Mouse (Mus musculus): ENCODE data around the gene Sprr2e.

Gene Sprr2e

GRCm38 (mm10) chr3:92351843-92352242 is at the start of gene Sprr2e:
Gene Sprr2e, plus strand, starts transcription at chr3:92352143.
- DNase-seq (ENCODE audit: low read depth, low spot score), result no peak

GRCm38 (mm10) chr3:92307406-92307805 is 44.5 kb upstream of the Sprr2e start:
- no peak for DNase-seq (ENCODE audit: low read depth, low spot score)

- DNase-seq (ENCODE audit: low read depth, low spot score), result peak; percentile 3
These were observed 35.6 kb upstream of the Sprr2e start, which contains the start of gene Sprr2b for GRCm38 (mm10) chr3:92316320-92316719. Gene Sprr2b, plus strand, starts transcription at chr3:92316620.

- no peak for DNase-seq (ENCODE audit: low read depth, low spot score)
These were observed 34.6 kb upstream of the Sprr2e start for GRCm38 (mm10) chr3:92317384-92317783.

- no peak for DNase-seq (ENCODE audit: low read depth, low spot score)
These were observed 15.7 kb upstream of the Sprr2e start for GRCm38 (mm10) chr3:92336278-92336677.

GRCm38 (mm10) chr3:92338840-92339239 is 13.1 kb upstream of the Sprr2e start, which contains the start of gene Sprr2d:
Gene Sprr2d, plus strand, starts transcription at chr3:92339140.
- DNase-seq (ENCODE audit: low read depth, low spot score), result no peak

GRCm38 (mm10) chr3:92361619-92362018 is 9.7 kb downstream of the Sprr2e start:
- DNase-seq (ENCODE audit: low read depth, low spot score), result no peak

GRCm38 (mm10) chr3:92364887-92365286 is 12.9 kb downstream of the Sprr2e start, which contains the start of gene Sprr2f:
Gene Sprr2f, plus strand, starts transcription at chr3:92365187.
- DNase-seq (ENCODE audit: low read depth, low spot score), result no peak

GRCm38 (mm10) chr3:92373613-92374012 is 21.7 kb downstream of the Sprr2e start:
- no peak for DNase-seq (ENCODE audit: low read depth, low spot score)

GRCm38 (mm10) chr3:92385385-92385784 is 33.4 kb downstream of the Sprr2e start, which contains the start of gene Sprr2h:
Gene Sprr2h, plus strand, starts transcription at chr3:92385685.
- DNase-seq (ENCODE audit: low read depth, low spot score), result no peak

- DNase-seq (ENCODE audit: low read depth, low spot score), result no peak
These were observed 42.4 kb downstream of the Sprr2e start for GRCm38 (mm10) chr3:92394301-92394700.

Data from ES-CJ7 (cell line).